Mouse (Mus musculus): ENCODE data around the gene Gm5678.
A peak's percentile ranks its signal among the peaks of the same experiment; 100 is the strongest.

The Gm5678 gene

GRCm38 (mm10) chr16:93607669-93608101 lies 20.2 kb upstream of the Gm5678 start:
- peak; percentile 93 for DNase-seq (ENCODE audit: low read depth, low spot score)

DNA sequence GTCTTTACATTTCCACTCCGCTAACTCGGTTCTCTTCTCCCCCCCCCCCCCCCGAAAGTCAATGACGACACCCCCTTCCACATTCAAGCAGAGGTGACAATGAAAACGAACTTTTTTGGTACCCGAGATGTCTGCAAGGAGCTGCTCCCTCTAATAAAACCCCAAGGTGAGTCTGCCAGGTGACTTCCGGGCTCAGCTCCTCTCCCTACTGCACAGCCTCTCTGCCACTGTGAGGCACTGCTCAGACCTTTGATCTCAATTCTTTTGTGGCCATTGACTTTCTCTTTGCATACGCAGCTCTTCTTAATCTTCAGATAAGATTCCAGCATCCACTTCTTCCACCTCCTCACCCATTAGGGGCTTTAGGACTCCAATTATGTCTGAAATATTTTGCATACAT lies 19.2 kb upstream of the Gm5678 start:
- DNase-seq (ENCODE audit: low read depth, low spot score), result peak; percentile 0

GRCm38 (mm10) chr16:93609796-93610195 lies 18.1 kb upstream of the Gm5678 start:
- peak; percentile 0 for DNase-seq (ENCODE audit: low read depth, low spot score)

DNA sequence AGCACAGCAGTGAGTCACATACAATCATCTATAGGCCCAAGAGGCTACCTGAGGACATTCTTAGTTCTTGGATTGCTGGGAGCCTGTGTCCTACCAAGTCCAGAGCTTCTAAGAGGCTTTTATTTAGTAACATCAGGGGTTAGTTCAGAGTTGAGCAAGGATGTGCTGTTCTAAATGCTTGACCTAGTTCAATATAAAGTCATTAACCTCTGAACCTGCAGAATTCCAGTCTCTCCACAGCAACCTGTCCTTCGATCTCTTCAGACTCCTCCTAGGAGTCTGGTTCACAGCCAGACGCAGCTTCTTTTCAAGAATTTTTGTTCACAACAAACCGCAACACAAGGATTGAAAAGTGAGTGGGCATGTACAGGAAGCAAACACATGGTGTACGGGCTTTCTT lies 16.9 kb upstream of the Gm5678 start:
- DNase-seq (ENCODE audit: low read depth, low spot score), result no peak

- DNase-seq (ENCODE audit: low read depth, low spot score), result peak; percentile 71
Observed at GRCm38 (mm10) chr16:93615118-93615870, 12.6 kb upstream of the Gm5678 start.

DNA sequence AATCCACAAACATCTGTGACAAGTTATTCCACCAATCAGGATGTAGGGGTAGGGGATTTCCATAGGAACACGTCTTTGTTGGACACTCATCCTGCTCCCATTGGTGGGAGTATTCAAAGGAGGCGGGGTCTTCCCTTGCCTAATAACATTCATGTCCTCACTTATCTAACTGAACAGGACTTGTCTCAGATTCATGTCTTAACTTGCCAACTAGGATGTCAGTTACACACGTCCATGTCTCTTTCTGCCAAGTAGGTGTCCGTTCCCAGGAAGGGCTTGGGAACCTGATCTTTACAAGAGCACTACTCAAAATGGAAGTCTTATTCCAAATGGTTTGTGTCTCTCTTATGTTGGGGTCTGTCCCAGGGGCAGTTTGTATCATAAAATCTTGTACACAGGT lies 4.1 kb upstream of the Gm5678 start:
- peak; percentile 1 for DNase-seq (ENCODE audit: low read depth, low spot score)

DNA sequence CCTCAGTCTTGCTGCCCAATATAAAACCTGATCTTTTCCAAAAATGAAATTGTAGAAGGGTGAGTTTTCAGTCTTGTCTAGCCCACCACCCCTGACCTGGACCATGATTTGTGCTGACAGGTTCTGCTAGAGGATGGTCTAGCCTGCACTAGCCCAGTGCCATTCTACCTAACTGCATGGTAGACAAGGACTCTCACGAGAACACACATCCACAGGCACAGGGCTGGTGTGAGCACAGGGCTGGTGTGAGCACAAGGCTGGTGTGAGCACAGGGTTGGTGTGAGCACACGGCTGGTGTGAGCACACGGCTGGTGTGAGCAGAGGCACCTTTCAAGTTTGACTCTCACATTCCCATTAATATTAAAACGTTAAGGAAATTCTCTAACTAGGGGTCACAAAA lies 3.2 kb upstream of the Gm5678 start:
- no peak for DNase-seq (ENCODE audit: low read depth, low spot score)

DNA sequence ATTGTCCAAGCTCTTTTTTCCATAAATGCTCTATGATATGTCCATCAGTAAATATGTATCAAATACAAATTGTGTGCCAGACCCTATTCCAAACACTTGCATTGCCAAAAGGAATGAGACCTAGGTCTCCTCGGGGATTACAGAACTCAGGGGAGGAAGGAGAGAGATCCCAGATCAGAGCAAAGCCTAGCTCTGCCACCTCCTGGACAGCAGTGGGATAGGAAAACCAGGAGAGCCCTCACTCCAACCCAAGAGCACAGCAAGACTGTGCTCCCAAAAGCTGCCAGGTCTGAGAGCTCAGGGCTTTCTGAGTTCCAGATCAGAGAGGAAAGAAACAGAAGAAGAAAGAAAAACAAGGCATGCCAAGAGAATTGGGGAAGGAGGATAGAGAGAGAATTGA lies 1.2 kb upstream of the Gm5678 start:
- peak; percentile 56 for DNase-seq (ENCODE audit: low read depth, low spot score)

GRCm38 (mm10) chr16:93644006-93644405 lies 16.1 kb downstream of the Gm5678 start:
- no peak for DNase-seq (ENCODE audit: low read depth, low spot score)

- DNase-seq (ENCODE audit: low read depth, low spot score), result no peak
Observed at GRCm38 (mm10) chr16:93648441-93649183, 20.7 kb downstream of the Gm5678 start.

GRCm38 (mm10) chr16:93667976-93668375 lies 40.1 kb downstream of the Gm5678 start:
- peak; percentile 35 for DNase-seq (ENCODE audit: low read depth, low spot score)

- peak; percentile 84 for DNase-seq (ENCODE audit: low read depth, low spot score)
Observed at GRCm38 (mm10) chr16:93669521-93669920, 41.6 kb downstream of the Gm5678 start.

DNA sequence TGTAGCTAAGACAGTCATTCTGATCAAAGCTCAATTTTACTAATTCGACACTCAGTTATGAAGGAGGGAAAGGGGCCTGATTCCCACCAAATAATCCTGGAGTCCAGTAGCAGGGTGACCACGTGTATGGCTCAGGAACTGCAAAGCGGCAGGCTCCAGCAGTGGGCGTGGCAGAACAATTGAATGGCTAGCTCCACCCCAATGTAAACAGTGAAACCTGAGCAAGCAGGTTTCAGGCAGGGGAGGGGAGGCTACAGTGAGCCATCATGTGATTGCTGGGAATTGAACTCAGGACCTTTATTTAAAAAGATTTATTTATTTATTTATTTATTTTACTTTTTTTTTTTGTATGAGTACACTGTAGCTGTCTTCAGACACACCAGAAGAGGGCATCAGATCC lies 42.6 kb downstream of the Gm5678 start:
- peak; percentile 53 for DNase-seq (ENCODE audit: low read depth, low spot score)

- DNase-seq (ENCODE audit: low read depth, low spot score), result peak; percentile 50
Observed at GRCm38 (mm10) chr16:93671064-93671463, 43.2 kb downstream of the Gm5678 start.

DNA sequence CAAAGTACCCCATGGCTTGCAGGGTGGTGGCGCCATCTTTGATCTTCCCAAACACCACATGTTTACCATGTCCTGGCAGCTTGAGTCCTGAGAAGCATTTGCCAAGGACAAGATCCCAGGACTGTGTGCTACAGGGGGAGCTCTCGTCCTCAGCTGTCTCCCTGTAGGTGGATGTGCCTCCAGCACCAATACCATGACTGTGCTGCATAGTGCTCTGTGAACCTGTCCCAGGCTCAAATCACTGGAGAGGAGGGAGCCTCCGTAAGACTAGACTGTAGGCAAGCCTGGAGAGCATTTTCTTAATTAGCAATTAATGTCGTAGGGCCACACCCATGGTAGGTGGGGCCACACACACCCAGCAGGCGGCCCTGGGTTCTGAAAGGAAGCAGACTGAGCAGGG lies 48.5 kb downstream of the Gm5678 start:
- peak; percentile 34 for DNase-seq (ENCODE audit: low read depth, low spot score)

DNA sequence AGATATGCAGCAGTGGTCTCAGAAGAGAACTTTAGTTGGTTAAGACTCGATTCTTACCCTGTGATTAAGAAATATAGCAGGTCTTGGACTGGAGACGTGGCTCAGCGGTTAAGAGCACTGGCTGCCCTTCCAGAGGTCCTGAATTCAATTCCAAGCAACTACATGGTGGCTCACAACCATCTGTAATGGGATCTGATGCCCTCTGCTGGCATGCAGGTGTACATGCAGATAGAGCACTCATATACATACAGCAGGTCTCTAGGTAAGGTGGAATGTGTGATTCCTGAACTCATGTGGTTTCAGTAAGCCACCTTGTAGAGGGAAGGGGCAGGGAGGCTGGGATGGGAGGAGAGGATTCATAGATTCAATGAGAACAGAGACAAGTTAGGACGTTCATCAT lies 50.3 kb downstream of the Gm5678 start:
- DNase-seq (ENCODE audit: low read depth, low spot score), result peak; percentile 33

- DNase-seq (ENCODE audit: low read depth, low spot score), result peak; percentile 42
Observed at GRCm38 (mm10) chr16:93679165-93679564, 51.3 kb downstream of the Gm5678 start.

Measured in R1 (cell line).